In the genomic region with DNA sequence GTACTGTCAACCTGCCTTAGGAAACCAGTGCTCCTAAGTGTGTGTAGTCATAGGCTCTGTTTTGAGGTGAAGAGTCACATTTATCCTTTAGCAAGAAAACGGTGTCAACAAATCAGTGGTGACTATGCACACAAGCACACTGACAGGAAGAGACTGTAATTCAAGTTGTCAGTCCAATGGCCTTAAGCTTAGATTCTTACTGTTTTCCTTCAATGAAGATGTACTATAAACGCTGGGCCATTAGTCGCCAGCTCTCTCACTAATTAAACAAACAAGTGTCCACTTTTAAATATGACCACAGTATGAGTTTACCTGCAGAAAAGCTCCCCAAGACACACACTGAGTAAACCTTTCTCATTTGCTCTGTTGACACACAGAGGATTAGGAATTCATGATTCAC, we compare ENCODE assay signal across 8 mouse cellular contexts. TPM values are rescaled to one million over a fixed set of nuclear protein-coding genes. Genes with fewer than 3 reads are reported as not detected.
A peak's percentile ranks its signal among the peaks of the same experiment; 100 is the strongest.
DNase-seq lines count a peak whose midpoint lies in the region; ATAC-seq lines count a peak whose summit lies in the region.

No protein-coding gene starts in this region.

- DNase-seq in heart, adult 9 months (ENCODE audit: low spot score in 2 of 2), result no peak
- DNase-seq in MN1 (ENCODE audit: low spot score), result peak; percentile 28
- no peak for DNase-seq in hindbrain, embryonic 10.5 days (ENCODE audit: low spot score)
- no peak for DNase-seq in midbrain, embryonic 10.5 days (ENCODE audit: low spot score)
- no peak for DNase-seq in gastrocnemius, postnatal 36 days
- no peak for DNase-seq in left cerebral cortex, adult 8-10 months (ENCODE audit: low spot score in 2 of 2)
- DNase-seq in c-Kit-positive CD71-positive TER-119-positive erythroid progenitor cells, embryonic 14.5 days (ENCODE audit: low spot score), result no peak

- no peak overlapping the region for H3K9ac ChIP-seq in heart, embryonic 11.5 days (ENCODE audit: low read depth, low read length)

- no peak overlapping the region for H3K27ac ChIP-seq in heart, embryonic 11.5 days (ENCODE audit: low read depth, low read length)
- H3K27ac ChIP-seq in hindbrain, embryonic 10.5 days, result no peak overlapping the region
- no peak overlapping the region for H3K27ac ChIP-seq in midbrain, embryonic 10.5 days (replicated peaks)

- no peak for ATAC-seq in heart, embryonic 11.5 days (replicated peaks; ENCODE audit: insufficient number of reproducible peaks, low FRiP score, low TSS enrichment)

- H3K4me3 ChIP-seq in heart, embryonic 11.5 days (ENCODE audit: low read depth, low read length), result peak overlapping the region; percentile 58
- peak overlapping the region; percentile 68 for H3K4me3 ChIP-seq in hindbrain, embryonic 10.5 days
- peak overlapping the region; percentile 62 for H3K4me3 ChIP-seq in midbrain, embryonic 10.5 days

- H3K27me3 ChIP-seq in heart, embryonic 11.5 days (ENCODE audit: control insufficient read depth, insufficient read depth, low read length), result no peaks in the 10 kb centered on the region
- 0 out of 2 replicates have a peak, but pooled peaks cover 9% of the 10 kb centered on the region for H3K27me3 ChIP-seq in hindbrain, embryonic 10.5 days (ENCODE audit: insufficient read depth, poor library complexity, severe bottlenecking)
- peaks cover 15% of the 10 kb centered on the region for H3K27me3 ChIP-seq in midbrain, embryonic 10.5 days (ENCODE audit: low read depth, poor library complexity, severe bottlenecking)

- no peaks in the 10 kb centered on the region for H3K4me1 ChIP-seq in heart, embryonic 11.5 days (ENCODE audit: control insufficient read depth, insufficient read depth, low read length)
- H3K4me1 ChIP-seq in hindbrain, embryonic 10.5 days (replicated peaks), result peaks cover 14% of the 10 kb centered on the region
- peaks cover 9% of the 10 kb centered on the region for H3K4me1 ChIP-seq in midbrain, embryonic 10.5 days

- H3K9me3 ChIP-seq in heart, embryonic 11.5 days (replicated peaks; ENCODE audit: control insufficient read depth, low read length), result no peaks in the 10 kb centered on the region
- H3K9me3 ChIP-seq in hindbrain, embryonic 10.5 days, result no peaks in the 10 kb centered on the region
- no peaks in the 10 kb centered on the region for H3K9me3 ChIP-seq in midbrain, embryonic 10.5 days (replicated peaks)

- intact Hi-C loops in gastrocnemius, postnatal 36 days (cut with DNase I), result loop anchor here (5.0 kb wide), 1 partner anchor 47 kb away; no protein-coding TSS in a partner anchor

- peak overlapping the region; percentile 91 for H3K4me2 ChIP-seq in heart, embryonic 11.5 days

- 33% methylated on average over 3 of the region's 3 CpGs for WGBS in heart, embryonic 11.5 days (ENCODE audit: insufficient replicate concordance)
- WGBS in hindbrain, embryonic 10.5 days, result 55% methylated on average over 3 of the region's 3 CpGs
- 48% methylated on average over 3 of the region's 3 CpGs for WGBS in midbrain, embryonic 10.5 days

- H3K36me3 ChIP-seq in heart, embryonic 11.5 days (ENCODE audit: control insufficient read depth, insufficient read depth, low read length), result no peaks in the 10 kb centered on the region
- H3K36me3 ChIP-seq in hindbrain, embryonic 10.5 days, result no peaks in the 10 kb centered on the region
- H3K36me3 ChIP-seq in midbrain, embryonic 10.5 days, result no peaks in the 10 kb centered on the region

RNA-seq across cellular contexts. Expression of gene Stard13, which starts 44.3 kb away (rescaled TPM):
- 1.4 and 3.0 TPM in 2 replicates for polyA plus RNA-seq in heart, embryonic 11.5 days (2014; fragmentation: Nextera tagmentation; extraction: Ambion mirVana)
- polyA plus RNA-seq in hindbrain, embryonic 10.5 days (2016; fragmentation: Nextera tagmentation; extraction: Ambion mirVana), result 3.4 and 5.0 TPM in 2 replicates
- 2.2 and 2.9 TPM in 2 replicates for polyA plus RNA-seq in midbrain, embryonic 10.5 days (2016; fragmentation: Nextera tagmentation; extraction: Ambion mirVana)
- total RNA-seq in gastrocnemius, postnatal 36 days (2021), result 1 to 10 TPM; 5.9 to 6.1 TPM
- total RNA-seq in left cerebral cortex, adult 8-10 months (2022), result 10 to 100 TPM; 13.0 to 17.2 (median 14.3) TPM
